Mouse (Mus musculus): ENCODE data around the gene Psg16. TPM values are rescaled to one million over a fixed set of nuclear protein-coding genes. Genes with fewer than 3 reads are reported as not detected.

The Psg16 gene
- polyA plus RNA-seq, 1 experiment from 2014 or later, result 0.39 TPM

DNA sequence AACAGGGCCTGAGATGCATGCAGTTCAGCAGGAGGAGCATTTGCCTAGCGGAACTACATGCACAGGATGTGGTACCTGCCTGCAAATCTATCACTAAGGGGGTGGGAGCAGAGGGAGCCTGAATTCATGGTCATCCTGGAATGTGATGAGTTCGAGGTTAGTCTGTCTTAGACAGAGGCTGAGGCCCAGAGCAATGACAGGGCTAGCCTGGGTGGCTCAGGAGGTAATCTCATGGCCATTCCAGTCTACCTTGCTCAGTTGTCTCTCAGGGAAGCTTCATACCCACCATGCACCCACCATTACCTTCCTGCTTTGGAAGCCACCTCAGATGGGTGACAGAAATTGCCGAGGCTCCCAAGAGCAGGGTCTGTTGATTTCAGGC lies 14.4 kb upstream of the Psg16 start:
- ATAC-seq (replicated peaks; ENCODE audit: low FRiP score), result no peak
- Histone ChIP-seq H3K36me3 (ENCODE audit: control insufficient read depth, insufficient read depth, low read length) (no peaks in the 10 kb centered on the region), H3K4me2 (ENCODE audit: low read depth, low read length, severe bottlenecking) (no peak overlapping the region), H3K27me3 (ENCODE audit: control insufficient read depth, insufficient read depth, low read length) (0 out of 2 replicates have a peak, but pooled peaks cover 2% of the 10 kb centered on the region), H3K9ac (ENCODE audit: low read length) (no peak overlapping the region), H3K4me1 (replicated peaks; ENCODE audit: control insufficient read depth, insufficient read depth, low read length) (peaks cover 27% of the 10 kb centered on the region; the same call in 1 of the 2 replicates), H3K9me3 (ENCODE audit: control insufficient read depth, low read length) (no peaks in the 10 kb centered on the region), H3K27ac (ENCODE audit: low read depth, low read length) (no peak overlapping the region), H3K4me3 (ENCODE audit: low read depth, low read length) (no peak overlapping the region)
- WGBS, result 87% methylated on average over 3 of the region's 3 CpGs
- DNase-seq (ENCODE audit: low spot score), result no peak

DNA sequence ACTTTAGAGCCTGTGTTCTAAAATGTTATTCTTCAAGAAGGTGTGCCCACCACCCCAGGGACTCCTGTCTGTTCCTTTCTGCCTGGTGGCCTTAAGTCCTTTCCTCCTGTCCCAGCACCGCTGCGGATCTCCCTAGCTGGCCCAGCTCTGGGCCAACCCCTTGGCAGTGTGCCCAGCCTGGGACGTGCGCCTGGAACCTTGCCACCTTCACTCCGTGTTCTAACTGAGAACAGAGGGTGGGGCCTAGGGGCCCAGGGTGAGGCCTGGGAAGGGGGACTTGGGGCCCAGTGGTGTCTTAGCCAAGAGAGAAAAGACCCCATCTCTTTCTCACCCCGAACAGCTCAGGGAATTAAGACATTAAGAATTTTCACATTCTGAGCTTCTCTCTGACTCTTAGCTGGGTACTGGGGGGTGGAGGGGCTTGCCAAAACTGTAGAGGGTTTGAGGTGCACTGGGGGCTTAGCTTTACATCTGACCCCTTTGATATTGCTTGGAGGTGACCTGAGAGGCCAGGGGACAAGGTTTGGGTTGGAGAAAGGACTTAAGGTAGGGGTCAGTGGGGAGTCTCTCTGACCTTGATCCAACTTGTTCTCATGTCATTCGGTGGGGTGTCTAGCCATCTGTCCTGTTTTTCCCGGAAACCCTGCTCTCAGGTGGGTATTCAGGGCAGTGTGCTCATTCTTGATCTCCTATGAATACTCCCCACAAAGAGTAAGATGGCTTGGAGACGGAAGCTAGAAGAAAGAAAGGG lies 13.6 kb upstream of the Psg16 start:
- H3K4me2 ChIP-seq (ENCODE audit: low read depth, low read length, severe bottlenecking), result peak overlapping the region; percentile 2; the same call in 1 of the 2 replicates
- H3K9me3 ChIP-seq (ENCODE audit: control insufficient read depth, low read length), result no peaks in the 10 kb centered on the region
- H3K9ac ChIP-seq (ENCODE audit: low read length), result peak overlapping the region; percentile 5; the same call in 1 of the 2 replicates
- 0 out of 2 replicates have a peak, but pooled peaks have one; percentile 25 for ATAC-seq (replicated peaks; ENCODE audit: low FRiP score)
- peak; percentile 78 for DNase-seq (ENCODE audit: low spot score)
- 0 out of 2 replicates have a peak, but pooled peaks cover 2% of the 10 kb centered on the region for H3K27me3 ChIP-seq (ENCODE audit: control insufficient read depth, insufficient read depth, low read length)
- 0 out of 2 replicates have a peak overlapping the region, but pooled peaks have one; percentile 15 for H3K27ac ChIP-seq (ENCODE audit: low read depth, low read length)
- peaks cover 27% of the 10 kb centered on the region; the same call in 1 of the 2 replicates for H3K4me1 ChIP-seq (replicated peaks; ENCODE audit: control insufficient read depth, insufficient read depth, low read length)
- no peaks in the 10 kb centered on the region for H3K36me3 ChIP-seq (ENCODE audit: control insufficient read depth, insufficient read depth, low read length)
- no peak overlapping the region for H3K4me3 ChIP-seq (ENCODE audit: low read depth, low read length)
- WGBS, result 65% methylated on average over 9 of the region's 9 CpGs

- H3K9ac ChIP-seq (ENCODE audit: low read length), result no peak overlapping the region
- H3K27me3 ChIP-seq (ENCODE audit: control insufficient read depth, insufficient read depth, low read length), result 0 out of 2 replicates have a peak, but pooled peaks cover 2% of the 10 kb centered on the region
- peak overlapping the region; percentile 2; the same call in 1 of the 2 replicates for H3K4me2 ChIP-seq (ENCODE audit: low read depth, low read length, severe bottlenecking)
- ATAC-seq (replicated peaks; ENCODE audit: low FRiP score) (no peak), DNase-seq (ENCODE audit: low spot score) (no peak)
- no peaks in the 10 kb centered on the region for H3K9me3 ChIP-seq (ENCODE audit: control insufficient read depth, low read length)
- H3K4me3 ChIP-seq (ENCODE audit: low read depth, low read length), result no peak overlapping the region
- H3K4me1 ChIP-seq (replicated peaks; ENCODE audit: control insufficient read depth, insufficient read depth, low read length), result peaks cover 24% of the 10 kb centered on the region; the same call in 1 of the 2 replicates
- H3K36me3 ChIP-seq (ENCODE audit: control insufficient read depth, insufficient read depth, low read length), result no peaks in the 10 kb centered on the region
- 0 out of 2 replicates have a peak overlapping the region, but pooled peaks have one; percentile 15 for H3K27ac ChIP-seq (ENCODE audit: low read depth, low read length)
- 79% methylated on average over 22 of the region's 22 CpGs for WGBS
Measured at GRCm38 (mm10) chr7:17060782-17061605, 12.8 kb upstream of the Psg16 start.

GRCm38 (mm10) chr7:17062389-17062788 lies 11.5 kb upstream of the Psg16 start, which contains the start of gene Hif3a:
Hif3a (minus strand) TSS chr7:17062427.
- Histone ChIP-seq H3K9ac (ENCODE audit: low read length) (peak within 1 kb of the TSS; percentile 59), H3K4me3 (ENCODE audit: low read depth, low read length) (peak within 1 kb of the TSS; percentile 34), H3K9me3 (ENCODE audit: control insufficient read depth, low read length) (no peaks in the 10 kb centered on the region), H3K4me1 (replicated peaks; ENCODE audit: control insufficient read depth, insufficient read depth, low read length) (peaks cover 21% of the 10 kb centered on the region; the same call in 1 of the 2 replicates), H3K36me3 (ENCODE audit: control insufficient read depth, insufficient read depth, low read length) (no peaks in the 10 kb centered on the region), H3K27ac (ENCODE audit: low read depth, low read length) (no peak within 1 kb of the TSS), H3K4me2 (ENCODE audit: low read depth, low read length, severe bottlenecking) (peak within 1 kb of the TSS; percentile 68), H3K27me3 (ENCODE audit: control insufficient read depth, insufficient read depth, low read length) (0 out of 2 replicates have a peak, but pooled peaks cover 2% of the 10 kb centered on the region)
- 1% methylated on average over 15 of the region's 15 CpGs for WGBS
- DNase-seq (ENCODE audit: low spot score), result peak; percentile 92
- ATAC-seq (replicated peaks; ENCODE audit: low FRiP score), result peak; percentile 88

DNA sequence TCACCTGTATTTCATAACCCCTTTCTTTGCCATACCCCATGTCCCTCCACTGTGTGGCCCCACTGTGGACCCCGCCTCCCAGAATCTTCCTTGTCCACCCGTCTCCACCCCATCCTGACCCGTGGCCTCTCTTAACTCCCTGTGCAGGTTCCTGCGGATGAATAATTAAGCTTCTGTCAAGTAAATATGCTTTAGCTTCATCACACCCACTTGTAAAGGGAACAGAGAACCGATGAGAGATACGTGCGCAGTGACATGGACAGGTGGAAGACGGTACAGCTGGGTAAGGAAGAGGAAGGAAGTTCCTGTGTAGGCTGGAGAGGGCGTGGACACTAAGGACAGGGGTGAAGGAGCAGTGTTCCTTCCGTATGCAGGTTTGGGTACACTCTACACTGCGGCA lies 11.0 kb upstream of the Psg16 start:
- DNase-seq (ENCODE audit: low spot score) (no peak), ATAC-seq (replicated peaks; ENCODE audit: low FRiP score) (peak; percentile 17)
- H3K36me3 ChIP-seq (ENCODE audit: control insufficient read depth, insufficient read depth, low read length), result no peaks in the 10 kb centered on the region
- peak overlapping the region; percentile 68 for H3K4me2 ChIP-seq (ENCODE audit: low read depth, low read length, severe bottlenecking)
- no peaks in the 10 kb centered on the region for H3K9me3 ChIP-seq (ENCODE audit: control insufficient read depth, low read length)
- H3K27me3 ChIP-seq (ENCODE audit: control insufficient read depth, insufficient read depth, low read length), result 0 out of 2 replicates have a peak, but pooled peaks cover 2% of the 10 kb centered on the region
- H3K27ac ChIP-seq (ENCODE audit: low read depth, low read length), result no peak overlapping the region
- peaks cover 19% of the 10 kb centered on the region; the same call in 1 of the 2 replicates for H3K4me1 ChIP-seq (replicated peaks; ENCODE audit: control insufficient read depth, insufficient read depth, low read length)
- peak overlapping the region; percentile 34 for H3K4me3 ChIP-seq (ENCODE audit: low read depth, low read length)
- WGBS, result 18% methylated on average over 11 of the region's 11 CpGs
- H3K9ac ChIP-seq (ENCODE audit: low read length), result peak overlapping the region; percentile 59

DNA sequence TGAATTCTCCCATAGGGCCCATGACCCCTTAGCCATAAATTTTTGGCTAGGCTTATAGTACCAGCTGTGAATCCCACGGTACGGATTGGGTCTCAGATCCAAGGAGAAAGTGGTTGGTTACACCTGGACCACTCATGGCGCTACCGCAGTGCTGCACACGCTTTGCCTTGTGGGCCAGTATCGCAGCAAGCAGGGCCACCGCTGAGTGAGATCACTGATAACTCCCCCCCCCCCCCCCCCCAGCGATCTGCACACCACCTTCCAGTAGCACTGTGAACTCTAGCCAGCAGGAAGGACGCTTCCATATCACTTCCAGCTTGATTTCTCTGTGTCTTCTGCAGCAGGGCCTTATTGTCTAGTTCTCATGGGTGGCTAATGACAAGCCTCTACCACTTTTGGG lies 8.2 kb upstream of the Psg16 start:
- H3K36me3 ChIP-seq (ENCODE audit: control insufficient read depth, insufficient read depth, low read length), result no peaks in the 10 kb centered on the region
- no peaks in the 10 kb centered on the region for H3K9me3 ChIP-seq (ENCODE audit: control insufficient read depth, low read length)
- no peak for ATAC-seq (replicated peaks; ENCODE audit: low FRiP score)
- no peak for DNase-seq (ENCODE audit: low spot score)
- H3K9ac ChIP-seq (ENCODE audit: low read length), result no peak overlapping the region
- H3K4me1 ChIP-seq (replicated peaks; ENCODE audit: control insufficient read depth, insufficient read depth, low read length), result peaks cover 5% of the 10 kb centered on the region; the same call in 1 of the 2 replicates
- WGBS, result 89% methylated on average over 9 of the region's 9 CpGs
- no peak overlapping the region for H3K4me3 ChIP-seq (ENCODE audit: low read depth, low read length)
- H3K27ac ChIP-seq (ENCODE audit: low read depth, low read length), result no peak overlapping the region
- 0 out of 2 replicates have a peak, but pooled peaks cover 2% of the 10 kb centered on the region for H3K27me3 ChIP-seq (ENCODE audit: control insufficient read depth, insufficient read depth, low read length)
- no peak overlapping the region for H3K4me2 ChIP-seq (ENCODE audit: low read depth, low read length, severe bottlenecking)

DNA sequence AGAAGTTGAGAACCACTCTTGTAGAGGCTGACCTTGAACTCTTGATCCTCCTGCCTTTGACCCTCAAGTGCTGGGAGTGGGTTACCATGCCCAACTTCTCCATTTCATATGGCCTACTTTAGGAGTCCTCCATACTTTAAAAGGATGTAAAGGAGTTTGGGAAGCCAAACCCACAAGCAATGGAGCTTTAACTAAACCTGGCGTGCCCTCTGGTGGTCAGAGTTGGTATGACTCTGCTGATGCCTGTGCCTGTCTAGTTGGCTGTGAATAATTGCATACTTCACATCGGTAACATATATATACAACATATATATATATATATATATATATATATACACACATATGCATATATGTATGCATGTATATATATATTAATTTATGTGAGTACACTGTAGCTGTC lies 7.4 kb upstream of the Psg16 start:
- H3K9me3 ChIP-seq (ENCODE audit: control insufficient read depth, low read length), result no peaks in the 10 kb centered on the region
- DNase-seq (ENCODE audit: low spot score) (peak; percentile 88), ATAC-seq (replicated peaks; ENCODE audit: low FRiP score) (no peak)
- no peak overlapping the region for H3K4me2 ChIP-seq (ENCODE audit: low read depth, low read length, severe bottlenecking)
- H3K4me1 ChIP-seq (replicated peaks; ENCODE audit: control insufficient read depth, insufficient read depth, low read length), result peaks cover 2% of the 10 kb centered on the region; the same call in 1 of the 2 replicates
- no peak overlapping the region for H3K4me3 ChIP-seq (ENCODE audit: low read depth, low read length)
- H3K27ac ChIP-seq (ENCODE audit: low read depth, low read length), result no peak overlapping the region
- 11% methylated on average over 2 of the region's 2 CpGs for WGBS
- 0 out of 2 replicates have a peak, but pooled peaks cover 2% of the 10 kb centered on the region for H3K27me3 ChIP-seq (ENCODE audit: control insufficient read depth, insufficient read depth, low read length)
- H3K36me3 ChIP-seq (ENCODE audit: control insufficient read depth, insufficient read depth, low read length), result no peaks in the 10 kb centered on the region
- H3K9ac ChIP-seq (ENCODE audit: low read length), result no peak overlapping the region

GRCm38 (mm10) chr7:17067000-17067399 lies 6.8 kb upstream of the Psg16 start:
- Histone ChIP-seq H3K4me2 (ENCODE audit: low read depth, low read length, severe bottlenecking) (no peak overlapping the region), H3K4me1 (replicated peaks; ENCODE audit: control insufficient read depth, insufficient read depth, low read length) (0 out of 2 replicates have a peak, but pooled peaks cover 2% of the 10 kb centered on the region), H3K9me3 (ENCODE audit: control insufficient read depth, low read length) (no peaks in the 10 kb centered on the region), H3K27me3 (ENCODE audit: control insufficient read depth, insufficient read depth, low read length) (0 out of 2 replicates have a peak, but pooled peaks cover 2% of the 10 kb centered on the region), H3K9ac (ENCODE audit: low read length) (no peak overlapping the region), H3K36me3 (ENCODE audit: control insufficient read depth, insufficient read depth, low read length) (no peaks in the 10 kb centered on the region), H3K27ac (ENCODE audit: low read depth, low read length) (no peak overlapping the region), H3K4me3 (ENCODE audit: low read depth, low read length) (no peak overlapping the region)
- DNase-seq (ENCODE audit: low spot score) (no peak), ATAC-seq (replicated peaks; ENCODE audit: low FRiP score) (no peak)
